Mouse (Mus musculus) right cerebral cortex, postnatal 36 days (tissue): ENCODE measurements at regions not wholly inside any gene's neighbourhood (a gene's known extent, or its start where the extent isn't known, plus 50 kb on each side); places are given as distances from the start of the nearest gene placed in this dataset.
A peak's percentile ranks its signal among the peaks of the same experiment; 100 is the strongest.

ENCODE experiments used
- DNase-seq, 2 experiments: peaks; one replicate each; pipeline ENCODE4 v3.0.0; 2022; ENCODE audit warnings: low spot score in 2 of 2, mixed read lengths in 1 of 2

DNA sequence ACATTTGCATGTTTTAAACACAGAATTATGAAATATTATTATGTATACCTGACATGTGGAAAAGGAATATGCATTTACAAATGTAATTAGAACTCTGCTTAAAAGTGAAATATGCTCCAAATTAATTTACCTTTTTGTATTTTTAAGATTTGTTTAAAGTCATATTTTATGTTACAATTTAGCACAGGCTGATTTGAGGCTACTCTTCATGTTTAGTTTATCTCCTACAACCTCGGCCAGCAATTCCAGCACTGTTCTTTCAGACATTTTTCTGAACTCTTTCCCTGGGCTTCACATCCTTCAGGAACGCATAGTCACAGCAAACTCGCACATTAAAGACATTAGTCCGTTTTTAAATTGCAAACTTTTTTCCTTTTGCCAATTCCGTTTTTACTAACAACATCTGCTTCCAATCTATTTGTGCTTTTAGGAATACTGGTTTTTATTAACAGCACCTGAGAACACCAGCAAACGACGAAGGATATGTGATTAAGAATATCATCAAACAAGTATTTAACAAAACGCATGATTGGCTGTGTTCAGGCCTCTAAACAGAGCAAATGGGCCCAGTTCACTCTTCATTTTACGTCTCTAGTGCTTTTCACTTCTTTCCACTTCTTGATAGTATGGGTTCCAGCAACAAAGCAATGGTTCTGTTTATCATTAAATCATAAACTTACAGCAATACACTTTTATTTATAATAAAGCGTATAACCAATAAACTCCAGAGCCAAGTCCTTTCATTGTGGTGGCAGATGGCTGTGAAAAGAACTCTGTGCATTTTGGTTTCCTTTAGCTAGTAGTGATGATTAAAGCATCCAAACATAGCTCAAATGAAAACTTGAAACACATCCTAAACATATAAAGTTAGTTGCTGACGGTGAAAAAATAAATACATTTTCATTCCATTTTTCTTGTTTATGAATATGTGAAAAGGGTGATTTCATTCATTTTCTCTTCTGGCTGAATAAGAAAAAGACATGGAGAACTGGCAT, 251.3 kb upstream of the Nfe2l3 start:
- DNase-seq, result no peak

DNA sequence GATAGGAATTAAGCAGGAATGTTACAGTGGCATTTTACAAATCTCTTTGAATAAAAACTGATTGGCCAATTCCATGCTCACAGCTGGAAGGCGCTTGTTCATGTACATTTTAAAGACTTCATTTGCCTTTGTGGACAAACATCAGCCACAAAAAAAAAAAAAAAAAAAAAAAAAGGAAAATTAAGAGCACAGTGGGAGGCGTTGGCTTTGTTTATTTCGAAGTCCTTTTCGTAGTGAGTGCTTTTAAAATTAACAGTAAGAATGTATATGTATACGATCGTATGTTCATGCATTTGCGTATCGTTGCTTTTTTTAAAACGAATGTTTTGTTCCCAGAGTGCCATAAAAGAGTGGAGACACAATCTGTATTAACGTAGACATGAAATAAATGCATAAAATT, 250.6 kb upstream of the Nfe2l3 start:
- no peak for DNase-seq

DNA sequence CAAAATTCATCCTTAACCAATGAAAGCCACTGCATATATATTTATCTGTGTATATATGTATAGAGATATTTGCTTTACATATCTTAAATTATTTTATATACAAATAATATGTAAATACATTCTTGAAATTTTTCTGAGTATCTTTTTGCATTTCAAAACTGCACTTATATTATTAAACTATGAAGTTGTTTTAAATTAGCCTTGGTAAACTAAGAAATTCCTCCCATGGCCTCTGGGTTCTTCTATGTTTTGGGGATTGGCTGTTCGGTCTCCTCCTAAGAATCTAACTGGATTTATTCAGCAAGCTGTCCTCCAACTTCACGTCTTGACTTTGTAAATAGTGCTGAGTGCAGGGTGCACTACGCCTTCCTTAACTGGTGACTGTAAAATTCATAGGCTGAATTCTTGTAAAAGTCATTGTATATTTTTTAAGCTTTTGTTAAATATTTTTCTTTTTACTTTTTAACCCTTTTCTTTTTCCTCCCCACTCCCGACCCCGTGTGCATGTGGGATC, 249.6 kb upstream of the Nfe2l3 start:
- DNase-seq, result no peak

DNA sequence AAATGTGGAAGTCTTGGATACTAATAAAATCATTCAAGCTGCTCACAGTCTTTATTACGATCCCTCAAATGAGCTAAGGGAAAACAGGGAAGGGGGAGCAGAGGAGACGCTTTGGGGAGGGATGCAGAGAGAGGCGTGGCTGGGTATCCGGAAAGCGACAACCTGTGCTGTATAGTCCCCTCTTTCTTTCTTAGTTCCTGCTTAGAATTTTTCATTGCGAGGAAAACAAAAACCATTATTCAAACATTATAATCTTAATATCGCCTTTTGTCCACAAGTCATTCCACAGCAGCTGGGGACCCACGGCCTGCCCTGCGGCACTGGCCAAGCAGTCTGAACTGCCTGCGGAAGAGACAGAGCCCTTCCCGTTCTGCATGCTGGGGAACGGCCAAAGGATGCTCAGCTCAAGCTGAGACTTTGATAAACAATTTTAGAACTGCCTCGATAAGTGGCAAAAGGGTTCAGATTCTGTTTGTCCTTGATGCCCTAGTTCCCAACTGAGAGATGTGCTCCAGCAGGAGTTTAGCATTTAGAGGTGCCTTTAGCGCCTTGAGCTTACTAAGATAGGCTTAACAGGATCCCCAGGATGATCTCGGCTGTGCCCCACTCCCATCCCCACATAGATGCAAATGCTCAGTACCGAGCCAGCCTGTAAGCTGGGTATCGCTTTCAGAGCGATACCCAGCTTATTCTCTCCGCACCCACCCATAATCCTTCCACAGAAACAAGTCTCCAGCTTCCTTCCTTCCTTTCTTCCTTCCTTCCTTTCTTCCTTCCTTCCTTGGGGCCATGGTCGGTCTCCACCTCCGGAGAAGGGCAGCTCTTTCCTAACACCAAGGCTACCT, 248.7 kb upstream of the Nfe2l3 start:
- DNase-seq, result no peak

DNA sequence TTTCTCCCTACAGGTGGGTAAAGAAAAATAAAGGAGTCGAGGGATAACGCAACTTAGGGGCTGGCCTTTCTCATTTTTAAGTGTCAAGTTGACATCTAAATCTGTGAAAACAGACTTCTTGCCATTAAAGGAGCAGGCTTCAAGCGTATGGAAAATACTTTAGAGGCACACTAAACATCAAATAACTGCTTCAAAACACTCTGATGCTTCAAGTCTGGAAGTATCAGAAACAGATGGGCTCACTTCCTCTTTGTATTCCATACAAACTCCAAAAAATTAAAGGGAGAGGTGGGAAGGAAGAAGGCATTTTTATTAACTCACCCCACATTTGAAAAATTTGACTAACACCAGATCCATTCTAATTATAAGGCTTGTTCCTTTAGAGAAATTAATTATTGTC, 248.0 kb upstream of the Nfe2l3 start:
- no peak for DNase-seq

DNA sequence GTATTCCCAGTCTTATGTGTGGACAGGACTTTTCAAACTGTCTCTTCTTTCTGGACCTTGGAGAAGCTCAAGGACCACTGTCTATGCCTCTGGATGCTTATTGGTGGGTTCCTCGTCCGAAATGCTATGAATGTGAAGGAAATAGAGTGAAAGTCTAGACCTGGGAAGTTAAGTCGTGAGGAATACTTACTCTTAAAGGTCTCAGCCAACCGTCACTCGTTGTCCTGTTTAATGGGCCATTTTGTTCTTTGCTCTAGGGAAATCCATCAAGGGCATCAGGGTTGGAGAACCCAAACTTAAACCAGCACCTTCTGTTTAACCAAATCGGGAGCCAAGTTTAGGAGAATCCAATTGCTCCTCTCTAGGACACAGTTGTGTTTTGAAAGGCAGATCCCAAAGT, 247.3 kb upstream of the Nfe2l3 start:
- no peak for DNase-seq

DNA sequence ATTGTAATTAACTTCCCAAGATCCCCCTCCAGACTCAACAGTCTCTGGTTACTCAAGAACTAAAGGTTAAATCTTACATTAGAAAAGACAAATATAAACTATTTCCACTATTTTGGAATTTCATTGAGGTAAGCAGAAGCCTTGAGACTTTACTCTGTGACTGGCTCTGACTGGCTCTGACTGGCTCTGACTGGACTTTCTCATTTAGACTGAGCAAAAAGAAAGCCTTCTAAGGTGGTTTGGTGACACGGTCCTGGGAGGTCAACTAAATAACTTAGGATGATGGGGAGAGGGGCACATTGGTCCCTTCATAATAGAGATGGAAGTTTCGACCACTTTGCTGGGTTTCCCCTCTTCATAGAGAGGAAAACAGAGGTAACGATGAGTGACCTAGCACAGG, 243.3 kb upstream of the Nfe2l3 start:
- no peak for DNase-seq

DNA sequence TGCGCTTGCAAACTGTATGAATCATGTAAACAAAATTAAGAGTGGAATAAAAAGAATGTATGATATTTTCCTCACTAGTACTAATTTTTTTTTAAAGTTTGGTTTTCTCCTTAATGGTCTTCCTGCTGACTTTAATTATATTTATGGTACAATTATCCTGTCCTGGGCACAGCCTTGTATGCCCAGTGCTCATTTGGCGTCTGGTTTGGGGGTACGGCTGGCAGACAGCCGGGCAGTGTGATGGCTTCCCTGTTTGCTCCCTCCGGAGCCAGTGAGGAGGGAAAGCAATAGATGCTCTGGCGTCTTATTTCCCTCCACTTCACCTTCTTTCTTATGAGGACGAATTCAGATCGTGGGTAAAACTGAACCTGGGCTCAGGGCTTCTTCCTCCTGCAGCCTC, 239.6 kb upstream of the Nfe2l3 start:
- DNase-seq, result no peak

DNA sequence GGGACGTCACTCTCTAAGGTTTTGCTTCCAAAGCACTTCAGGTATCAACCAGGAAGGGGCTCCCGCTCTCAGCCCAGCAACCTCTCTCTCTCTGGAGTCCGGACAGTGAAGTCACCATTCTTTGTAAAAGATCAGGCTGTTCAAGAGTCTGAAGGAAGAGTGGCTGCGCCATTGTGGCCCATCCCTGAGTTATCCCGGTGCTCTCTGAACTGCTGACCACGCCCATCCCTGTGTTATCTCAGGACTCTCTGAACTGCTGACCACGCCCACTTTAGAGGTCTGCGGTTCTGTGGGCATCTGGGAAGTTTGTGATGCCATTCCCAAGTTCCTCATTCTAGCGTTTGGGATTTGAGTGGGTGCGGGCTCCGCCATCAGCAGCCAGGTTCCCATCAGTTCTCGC, 239.1 kb upstream of the Nfe2l3 start:
- no peak for DNase-seq

DNA sequence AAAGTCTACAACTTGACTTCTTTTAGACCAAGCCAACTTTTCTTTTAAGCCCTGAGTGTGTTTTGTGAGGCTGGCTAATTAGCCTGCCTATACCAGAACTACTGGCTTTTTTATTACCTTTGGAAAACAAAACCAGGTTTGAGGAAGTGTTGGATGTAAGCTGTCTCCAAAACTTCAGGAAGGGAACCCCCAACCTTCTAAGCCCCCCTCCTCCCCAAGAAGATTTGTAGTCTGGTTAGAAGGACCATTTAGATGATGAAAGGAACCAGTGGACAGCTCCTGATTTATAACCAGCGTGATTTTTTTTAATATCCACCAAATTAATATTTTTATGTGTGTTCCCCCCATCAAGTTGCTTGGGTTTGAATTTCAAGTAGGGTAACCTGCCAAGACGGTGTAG, 236.1 kb upstream of the Nfe2l3 start:
- no peak for DNase-seq

DNA sequence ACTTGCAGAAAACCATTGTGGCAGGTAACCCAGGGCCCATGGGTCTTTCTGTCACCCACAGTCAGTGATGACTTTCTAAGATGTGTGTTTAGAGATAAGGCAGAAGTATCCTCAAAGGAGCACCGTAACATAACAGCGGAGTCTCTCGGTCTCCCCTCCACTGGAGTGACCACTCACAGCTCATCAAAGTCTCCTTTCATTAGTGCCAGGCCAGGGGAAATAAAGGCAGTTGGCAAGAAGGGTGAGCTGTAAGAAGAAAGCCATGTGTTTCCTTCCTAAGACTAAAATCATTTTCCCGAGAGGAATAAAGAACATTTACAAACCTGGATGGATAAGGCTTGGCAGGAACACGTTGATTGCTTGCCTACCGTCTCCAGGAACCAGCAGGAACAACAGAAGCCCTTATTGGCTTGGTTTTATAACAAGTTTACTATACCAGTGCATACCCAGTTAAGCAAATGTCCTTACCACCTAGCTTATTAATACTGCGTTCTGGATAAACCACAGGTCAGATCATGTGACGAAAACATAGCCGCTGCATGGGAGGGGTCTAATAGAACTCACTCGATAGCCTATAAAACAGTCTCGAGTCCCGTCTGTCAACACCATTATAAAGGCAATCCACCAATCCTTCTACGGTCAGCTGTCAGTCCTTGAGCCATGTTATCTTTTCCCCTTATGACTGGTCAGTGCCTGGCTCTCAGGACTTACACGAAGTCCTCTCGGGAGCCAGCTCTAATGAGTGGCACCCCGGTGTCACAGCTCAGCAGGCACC, 235.3 kb upstream of the Nfe2l3 start:
- no peak for DNase-seq

DNA sequence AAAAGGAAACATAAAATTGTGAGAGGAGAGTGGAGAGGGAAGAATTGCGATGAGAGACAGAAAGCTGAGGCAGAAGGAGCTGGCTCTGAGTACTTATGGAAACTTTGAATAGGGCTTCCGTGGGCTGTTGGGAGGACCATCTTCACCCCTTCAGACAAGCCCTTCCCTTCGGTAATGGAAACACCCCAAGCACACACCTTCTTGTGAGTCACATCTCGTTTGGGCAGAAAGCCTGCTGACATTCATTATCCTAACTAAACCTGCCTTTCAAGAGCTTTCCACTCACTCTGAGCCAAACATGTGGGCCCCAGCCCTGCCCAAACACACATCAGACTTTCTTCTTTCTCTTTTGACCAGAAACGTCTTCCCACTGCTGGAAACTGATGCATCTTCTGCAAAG, 232.3 kb upstream of the Nfe2l3 start:
- DNase-seq, result no peak

DNA sequence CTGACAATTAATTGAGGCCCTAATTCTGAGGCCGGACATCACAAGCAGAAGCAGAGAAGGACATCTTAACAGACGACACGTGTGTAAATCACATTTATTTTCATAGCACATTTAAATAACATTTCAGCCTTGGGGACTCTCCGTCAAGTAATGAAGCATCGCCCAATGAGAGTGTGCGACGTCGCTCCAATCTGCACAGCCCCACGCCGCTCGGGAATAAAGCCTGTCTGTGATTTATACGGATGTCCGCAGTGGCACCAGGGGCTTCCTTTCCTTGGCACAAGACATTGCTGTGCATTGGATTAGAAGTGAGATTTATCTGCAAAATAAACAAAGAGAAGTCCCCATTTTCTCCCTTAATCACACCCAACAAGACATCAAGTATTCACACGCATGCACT, 231.6 kb upstream of the Nfe2l3 start:
- DNase-seq, result no peak

DNA sequence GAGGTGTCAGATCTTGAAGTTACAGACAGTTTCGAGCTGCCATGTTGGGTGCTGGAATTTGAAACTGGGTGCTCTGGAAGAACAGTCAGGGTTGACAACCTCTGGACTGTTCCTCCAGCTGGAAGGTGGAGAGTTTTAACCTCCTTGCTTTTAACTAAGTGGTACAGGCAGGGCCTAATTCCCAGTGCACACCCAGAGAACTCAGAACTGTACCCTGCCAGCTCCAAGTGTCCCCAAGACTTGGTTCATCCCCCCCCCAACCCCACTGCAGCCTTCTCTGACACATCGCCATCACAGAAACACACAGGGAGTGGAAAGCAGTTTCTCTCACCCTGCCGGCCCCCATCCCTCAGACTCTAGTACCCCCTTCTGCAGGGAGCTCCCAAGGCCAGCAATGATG, 228.2 kb upstream of the Nfe2l3 start:
- no peak for DNase-seq

DNA sequence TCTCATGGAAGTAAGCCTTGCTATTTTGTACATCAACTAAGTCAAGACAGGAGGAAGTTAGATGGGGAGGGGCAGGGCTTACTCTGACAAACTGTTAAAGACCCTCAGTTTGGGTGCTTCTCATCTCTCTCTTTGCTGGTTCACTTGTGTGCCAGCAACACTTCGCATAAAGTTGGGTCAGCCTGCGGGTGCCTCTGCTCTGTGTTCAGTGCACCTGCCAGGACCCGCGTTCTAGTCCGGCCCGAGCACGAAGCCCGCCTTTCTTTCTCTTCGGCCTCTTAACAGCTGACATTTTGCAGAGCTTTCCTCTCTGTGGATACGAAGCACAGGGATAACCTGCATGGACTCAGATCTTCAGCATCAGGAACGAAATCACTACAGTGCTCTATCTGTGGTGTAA, 227.1 kb upstream of the Nfe2l3 start:
- DNase-seq, result no peak

DNA sequence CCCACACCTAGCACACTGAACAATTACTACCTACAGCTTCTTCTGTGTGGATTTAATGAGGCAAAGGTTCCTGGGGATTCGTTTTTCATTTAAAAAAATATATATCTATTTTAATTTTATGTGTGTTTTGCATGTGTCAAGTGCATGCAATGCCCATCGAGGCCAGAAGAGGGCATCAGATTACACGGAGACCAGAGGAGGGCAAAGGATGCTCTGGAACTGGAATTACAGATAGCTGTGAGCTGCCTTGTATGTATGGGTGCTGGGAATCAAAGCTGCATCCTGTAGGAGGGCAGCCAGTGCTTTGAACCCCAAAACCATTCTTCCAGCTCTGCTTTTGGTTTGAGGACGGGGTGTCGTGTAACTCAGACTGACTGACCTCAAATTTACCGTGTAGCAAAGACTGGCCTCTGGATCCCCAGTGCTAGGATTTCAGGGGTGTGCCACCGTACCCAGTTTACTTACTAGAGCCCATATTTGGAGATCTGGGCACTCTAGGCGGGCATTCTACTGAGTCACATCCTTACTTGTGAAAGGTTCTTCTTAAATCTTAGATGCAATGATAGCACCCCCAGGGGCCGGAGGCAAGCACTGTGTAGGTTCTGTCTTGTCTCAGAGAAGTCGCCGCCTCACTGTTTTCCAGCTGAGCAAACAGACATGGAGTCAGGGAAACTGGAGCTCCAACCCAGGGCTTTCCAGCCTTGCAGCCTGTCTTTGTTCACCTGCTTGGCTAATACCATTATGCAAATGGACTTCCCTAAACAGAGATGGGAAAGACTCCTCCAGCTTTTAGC, 225.6 kb upstream of the Nfe2l3 start:
- peak; percentile 15 to 27 for DNase-seq

DNA sequence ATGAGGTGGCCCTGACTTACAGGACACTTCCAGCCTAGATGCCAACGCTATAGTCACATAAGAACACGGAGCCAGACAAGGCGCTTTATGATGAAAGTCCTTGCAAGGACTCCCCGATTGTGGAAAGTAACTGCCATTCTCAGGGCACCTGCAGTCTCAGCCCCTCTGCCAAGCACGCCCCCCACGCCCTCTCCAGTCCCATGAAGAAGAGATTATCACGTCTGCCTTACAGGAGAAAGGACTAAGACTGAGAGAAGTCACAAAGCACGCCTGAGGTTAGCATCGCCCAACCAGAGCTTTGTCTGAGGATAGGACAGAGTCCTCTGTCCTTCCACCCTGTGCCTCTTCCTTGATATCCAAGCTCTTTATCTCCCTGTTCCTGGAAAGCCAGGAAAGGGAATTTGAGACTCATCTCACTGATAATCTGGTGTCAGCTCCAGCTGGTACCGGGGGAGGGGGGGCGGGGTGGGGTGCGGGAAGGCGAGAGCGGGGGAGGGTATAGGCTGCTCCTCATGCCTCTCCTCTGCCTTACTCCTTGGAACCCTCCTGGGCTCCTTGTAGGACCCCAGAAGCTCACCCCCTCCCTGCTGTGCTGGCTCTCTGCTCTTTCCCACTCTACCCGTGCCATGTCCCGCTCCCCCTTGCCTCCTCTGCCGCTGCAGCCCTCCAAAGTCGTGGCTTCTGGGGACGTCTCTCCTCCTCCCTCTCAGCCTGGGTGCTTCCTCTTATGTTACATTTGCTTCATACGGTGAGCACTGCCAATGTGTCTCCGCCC, 224.7 kb upstream of the Nfe2l3 start:
- no peak for DNase-seq

DNA sequence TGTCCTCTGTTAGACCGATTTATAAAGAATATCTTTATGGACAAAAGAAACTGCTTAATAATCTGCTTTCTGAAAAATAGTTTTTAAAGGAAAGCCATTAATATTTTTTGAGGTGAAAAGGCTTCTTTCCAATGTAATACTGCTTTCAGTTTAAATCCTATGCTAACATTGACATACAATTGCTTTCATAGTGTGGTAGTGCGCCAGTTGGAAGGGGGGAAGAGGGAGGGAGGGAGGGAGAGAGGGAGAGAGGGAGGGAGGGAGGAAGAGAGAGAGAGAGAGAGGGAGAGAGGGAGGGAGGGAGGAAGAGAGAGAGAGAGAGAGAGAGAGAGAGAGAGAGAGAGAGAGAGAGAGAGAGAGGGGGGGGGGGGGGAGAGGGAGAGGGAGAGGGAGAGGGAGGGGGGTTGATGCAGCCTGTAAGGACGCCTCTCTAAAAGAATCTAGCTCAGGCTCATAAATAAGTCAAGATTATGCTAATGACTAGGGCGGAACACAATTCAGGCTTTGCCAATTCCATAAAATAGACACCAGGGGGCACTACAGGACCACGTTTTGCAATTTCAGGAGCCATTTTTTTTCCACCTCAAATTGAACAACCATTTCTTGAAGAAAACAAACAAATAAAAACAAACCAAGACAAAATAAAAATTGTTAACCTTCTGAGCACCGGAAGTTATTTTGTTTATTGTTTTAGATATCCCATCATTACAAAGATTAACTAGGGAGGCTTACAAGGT, 223.6 kb upstream of the Nfe2l3 start:
- peak in 1 of 2 experiments; percentile 14 for DNase-seq

DNA sequence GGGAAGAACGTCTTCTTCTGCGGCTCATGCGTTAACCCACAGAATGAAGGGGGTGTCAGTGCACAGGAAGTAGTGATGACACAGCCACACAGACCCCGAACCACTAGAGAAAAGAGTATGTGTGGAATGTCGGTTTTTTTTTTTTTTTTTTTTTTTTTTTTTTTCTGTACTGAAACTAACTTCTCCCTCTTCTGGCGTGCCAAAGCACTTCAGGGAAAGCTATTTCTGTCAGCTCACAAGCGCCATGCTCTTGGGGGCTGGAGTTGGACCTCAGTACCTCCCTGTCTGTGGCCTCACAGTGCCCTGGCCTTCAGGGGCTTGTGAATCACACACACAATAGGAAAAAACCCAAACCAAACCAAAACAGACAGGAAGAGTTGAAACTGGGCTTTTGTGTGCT, 221.1 kb upstream of the Nfe2l3 start:
- no peak for DNase-seq

DNA sequence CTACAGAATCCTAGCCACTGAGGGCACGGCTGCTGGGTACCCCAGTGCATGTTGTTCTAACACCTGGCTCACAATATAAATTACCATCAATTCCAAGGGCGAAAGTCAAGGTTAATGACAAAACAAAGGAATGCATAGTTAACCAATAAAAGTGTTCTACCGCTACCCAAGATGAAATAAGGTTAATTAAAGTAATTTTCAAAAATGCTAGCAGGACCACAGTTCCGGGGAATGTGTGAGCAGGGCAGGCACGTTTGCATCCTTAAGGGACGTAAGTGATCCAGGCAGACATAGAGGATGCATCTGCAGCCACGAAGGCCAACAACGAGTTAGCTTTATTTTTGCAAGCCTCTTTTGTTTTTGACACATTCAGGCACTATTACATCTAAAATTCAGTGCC, 220.3 kb upstream of the Nfe2l3 start:
- no peak for DNase-seq
